Mouse (Mus musculus) olfactory bulb, adult 2 months (tissue): ENCODE data around the gene Zscan5b. TPM values are rescaled to one million over a fixed set of nuclear protein-coding genes. Genes with fewer than 3 reads are reported as not detected.
"Not testable (repeated sequence)": the region's sequence is repeated elsewhere in the genome, so short reads cannot be mapped to it uniquely, and the experiment has no call there.

Source experiments
- H3K27ac ChIP-seq: fragments of 200-500 bp; 2 replicates; pipeline ENCODE4 v1.5.1; 2012; ENCODE audit warnings: low read depth, low read length; ENCODE audit not compliant: insufficient read depth
- H3K4me1 ChIP-seq: fragments of 200-500 bp; 2 replicates; pipeline ENCODE4 v1.6.1; 2012; ENCODE audit warnings: low read length; ENCODE audit not compliant: control insufficient read depth, insufficient read depth
- H3K4me3 ChIP-seq: fragments of 200-500 bp; 2 replicates; pipeline ENCODE4 v1.5.1; 2012; ENCODE audit warnings: mild to moderate bottlenecking, low read depth, low read length, moderate library complexity; ENCODE audit not compliant: insufficient read depth
- CTCF ChIP-seq: fragments of 200-500 bp; IDR thresholded peaks from 2 replicates; pipeline ENCODE4 v1.5.1; 2012; ENCODE audit warnings: low read depth, mild to moderate bottlenecking, low read length, moderate library complexity; ENCODE audit not compliant: insufficient read depth
- POLR2A ChIP-seq: fragments of 200-500 bp; IDR thresholded peaks from 2 replicates; pipeline ENCODE4 v1.6.1; 2012; ENCODE audit warnings: mild to moderate bottlenecking, low read depth, low read length, moderate library complexity; ENCODE audit not compliant: insufficient read depth
- WGBS: fragments of 180-500 bp; shearing (Covaris S2); methylation state at CpG from one replicate; pipeline ENCODE4 v1.1.7; 2018; 5-methylcytosine and 5-hydroxymethylcytosine counted together
- polyA plus RNA-seq: library from polyadenylated mRNA; stranded (reverse); fragments of >200 nt; gene quantifications from 2 replicates; pipeline ENCODE4 v1.2.4, GENCODE M21; 2012; ENCODE audit warnings: low replicate concordance; ENCODE audit not compliant: missing spikeins, insufficient read depth, insufficient read length

Zscan5b gene
- polyA plus RNA-seq, 1 experiment = not detected

DNA sequence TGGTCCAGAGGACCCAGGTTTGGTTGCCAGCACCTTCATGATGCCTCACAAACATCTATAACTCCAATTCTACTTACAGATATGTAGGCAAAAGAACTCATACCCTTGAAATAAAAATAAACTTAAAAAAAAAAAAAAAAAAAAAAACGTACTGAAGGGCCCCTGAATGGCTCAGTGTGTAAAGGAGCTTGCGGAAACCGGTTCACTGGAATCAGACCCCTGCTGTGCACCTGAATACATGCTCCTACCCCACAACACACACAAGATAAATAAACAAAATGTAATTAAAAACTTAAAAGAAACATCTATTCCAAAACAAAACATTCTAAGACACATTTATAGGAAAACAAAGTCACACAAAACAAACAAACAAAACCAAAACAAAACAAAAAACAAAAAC is 1.9 kb upstream of the Zscan5b start:
- TF ChIP-seq POLR2A (no peak), CTCF (no peak)
- H3K27ac ChIP-seq = no peak overlapping the region
- H3K4me3 ChIP-seq = no peak overlapping the region
- no peaks in the 10 kb centered on the region for H3K4me1 ChIP-seq
- WGBS = 41% methylated on average over 3 of the region's 3 CpGs

DNA sequence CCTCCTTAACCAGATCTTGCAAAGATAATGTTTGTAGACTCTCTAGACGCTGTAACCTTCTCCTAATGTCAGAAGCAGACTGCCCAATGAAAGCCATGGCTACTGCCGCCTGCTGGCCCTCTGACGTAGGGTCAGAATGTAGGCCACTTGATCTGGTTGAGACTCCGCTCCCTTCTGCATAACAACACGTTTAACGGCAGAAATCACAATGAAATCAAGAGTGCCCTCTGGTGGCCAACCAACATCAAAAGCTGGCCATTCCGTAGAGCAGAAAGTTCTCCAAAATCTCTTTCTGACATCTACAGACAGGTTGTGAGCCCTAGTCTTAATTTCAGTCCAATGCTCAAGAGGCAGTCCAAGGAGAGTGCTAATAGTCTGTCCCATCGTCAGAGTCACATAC is 6.4 kb downstream of the Zscan5b start:
- H3K4me3 ChIP-seq, H3K4me1 ChIP-seq, H3K27ac ChIP-seq: not testable (repeated sequence)
- WGBS = 49% methylated on average over 8 of the region's 8 CpGs

DNA sequence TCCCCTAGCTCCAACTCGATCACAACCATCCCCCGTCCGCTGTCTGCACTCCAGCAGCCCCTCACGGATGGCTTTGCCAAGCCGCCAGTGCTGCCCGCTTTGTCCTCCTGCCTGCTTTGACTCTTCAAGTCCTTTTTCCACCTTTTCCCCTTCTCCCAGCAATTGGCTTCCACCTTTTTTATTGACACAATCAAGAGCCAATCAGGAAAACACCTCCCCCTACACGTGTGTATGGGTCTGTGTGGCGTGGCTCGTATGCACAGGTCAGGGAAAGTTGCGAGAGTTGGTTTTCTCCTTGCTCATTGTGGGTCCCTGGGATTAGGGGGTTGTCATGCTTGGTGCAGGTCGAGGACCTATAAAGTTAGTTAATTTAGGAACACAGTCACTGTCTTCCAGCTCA is 17.7 kb downstream of the Zscan5b start:
- TF ChIP-seq CTCF = no peak

DNA sequence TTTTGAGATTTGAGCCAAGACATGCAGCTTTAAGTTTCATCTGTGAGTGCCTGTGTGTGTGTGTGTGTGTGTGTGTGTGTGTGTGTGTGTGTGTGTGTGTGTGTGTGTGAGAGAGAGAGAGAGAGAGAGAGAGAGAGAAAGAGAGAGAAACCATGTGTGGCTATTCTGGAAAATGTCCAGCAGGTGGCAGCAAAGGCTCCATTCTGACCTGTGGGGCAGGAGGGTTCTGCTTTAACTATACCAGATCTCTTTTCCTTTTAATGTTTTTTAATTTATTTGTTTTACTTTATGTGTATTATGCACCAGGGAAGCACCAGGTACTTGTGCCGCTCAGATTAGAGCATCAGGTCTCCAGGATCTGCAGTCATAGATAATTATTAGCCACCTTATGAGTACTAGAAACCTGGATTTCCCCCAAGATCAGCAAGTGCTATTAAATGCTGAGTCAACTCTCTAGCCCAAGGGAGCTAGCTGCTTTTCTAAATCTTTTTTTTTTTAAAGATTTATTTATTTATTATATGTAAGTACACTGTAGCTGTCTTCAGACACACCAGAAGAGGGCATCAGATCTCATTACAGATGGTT is 18.9 kb downstream of the Zscan5b start:
- WGBS = 13% methylated on average over 1 of the region's 1 CpGs
- H3K27ac ChIP-seq, H3K4me1 ChIP-seq, H3K4me3 ChIP-seq: not testable (repeated sequence)

More for the DNA sequence above, 17.7 kb downstream of the Zscan5b start:
- 52% methylated on average over 11 of the region's 11 CpGs for WGBS
- Histone ChIP-seq H3K4me3 (no peak overlapping the region), H3K27ac (no peak overlapping the region), H3K4me1 (no peaks in the 10 kb centered on the region)

DNA sequence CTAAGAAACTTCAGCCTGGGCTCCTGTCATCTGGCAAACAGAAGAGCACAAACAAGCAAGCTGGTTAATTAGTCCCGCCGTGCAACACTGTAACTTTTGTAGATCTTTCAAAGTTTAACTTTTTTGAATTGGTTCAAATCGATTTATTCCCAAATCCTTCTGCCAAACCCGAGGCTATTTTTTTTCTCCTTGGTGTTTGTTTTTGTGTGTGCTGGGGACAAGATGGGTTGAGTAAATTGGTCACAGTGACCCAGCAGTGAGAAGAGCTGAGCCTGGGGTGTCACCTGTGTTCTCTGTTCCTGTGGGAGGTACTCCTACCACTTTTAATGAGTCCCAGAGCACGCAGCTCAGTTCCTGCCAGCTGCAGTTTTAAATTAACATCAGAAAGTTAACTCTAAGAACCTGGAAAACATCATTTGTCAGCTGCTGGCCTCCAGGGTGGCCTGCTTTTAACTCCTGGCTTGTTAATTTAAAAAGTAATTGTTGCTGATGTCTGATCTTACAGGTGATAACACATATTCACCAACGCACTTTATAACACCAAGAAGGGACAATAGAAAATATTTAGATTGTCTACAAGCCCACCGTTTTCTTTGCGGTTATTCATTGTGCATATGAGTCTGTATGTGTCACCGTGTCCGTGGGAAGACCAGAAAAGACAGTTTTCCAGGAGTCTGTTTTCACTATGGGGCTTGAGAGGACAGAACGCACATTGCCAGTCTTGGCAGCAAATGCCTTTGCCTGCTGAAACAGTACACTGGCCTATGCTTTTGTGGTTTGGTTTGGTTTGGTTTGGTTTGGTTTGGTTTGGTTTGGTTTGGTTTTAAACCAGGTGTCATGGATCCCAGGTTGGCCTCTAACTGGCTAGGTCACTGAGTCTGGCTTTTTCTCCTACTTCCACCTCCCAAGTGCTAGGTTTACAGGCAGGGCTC is 22.5 kb downstream of the Zscan5b start:
- H3K4me3 ChIP-seq = no peak overlapping the region
- H3K27ac ChIP-seq = no peak overlapping the region
- no peaks in the 10 kb centered on the region for H3K4me1 ChIP-seq
- WGBS = 56% methylated on average over 11 of the region's 11 CpGs
- TF ChIP-seq CTCF = no peak
- TF ChIP-seq POLR2A = no peak

DNA sequence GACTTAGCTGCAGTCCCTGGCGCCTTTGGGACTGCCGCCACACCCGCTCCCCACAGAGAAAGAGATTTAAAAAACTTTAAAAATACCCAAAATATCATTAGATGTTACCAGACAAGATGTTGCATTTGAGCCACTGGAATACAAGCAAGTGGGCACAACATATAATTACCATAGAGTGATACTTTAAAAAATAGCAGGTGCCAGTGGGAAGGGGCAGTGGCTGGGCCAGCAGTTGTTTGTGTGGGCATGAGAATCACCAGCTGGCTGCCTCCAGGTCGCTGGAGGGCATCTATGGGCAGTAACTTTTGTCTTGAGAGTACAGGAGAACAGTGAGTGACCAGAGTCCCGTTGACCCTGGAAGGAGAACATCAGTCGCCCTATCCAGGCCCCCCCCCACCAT is 30.3 kb downstream of the Zscan5b start, which contains the start of gene Epp13:
TSS of gene Epp13 (plus strand) at position 301 of the 400 bp plus-strand sequence.
- Histone ChIP-seq H3K27ac (no peak within 1 kb of the TSS), H3K4me3 (no peak within 1 kb of the TSS), H3K4me1 (no peaks in the 10 kb centered on the region)
- no peak for TF ChIP-seq CTCF
- TF ChIP-seq POLR2A = no peak
- WGBS = 80% methylated on average over 6 of the region's 6 CpGs

DNA sequence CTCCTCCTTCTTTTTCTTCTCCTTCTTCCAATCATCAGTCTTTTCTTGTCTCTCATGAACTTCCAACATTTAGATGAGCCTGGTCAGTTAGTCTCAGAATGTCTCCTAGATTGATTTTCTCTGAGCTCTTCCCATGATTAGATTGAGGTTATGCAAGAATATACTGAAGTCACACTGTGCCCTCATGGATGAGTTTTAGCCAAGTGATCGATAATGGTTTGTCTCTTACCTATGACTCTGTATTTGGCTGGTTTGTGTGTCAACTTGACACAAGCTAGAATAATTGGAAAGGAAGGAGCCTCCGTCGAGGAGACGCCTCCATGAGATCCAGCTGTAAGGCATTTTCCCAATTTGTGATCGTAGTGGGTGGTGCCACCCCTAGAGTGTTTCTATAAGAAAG is 32.4 kb downstream of the Zscan5b start:
- Histone ChIP-seq H3K4me3 (no peak overlapping the region), H3K27ac (no peak overlapping the region), H3K4me1 (no peaks in the 10 kb centered on the region)
- TF ChIP-seq POLR2A (no peak), CTCF (no peak)
- WGBS = 88% methylated on average over 5 of the region's 5 CpGs

DNA sequence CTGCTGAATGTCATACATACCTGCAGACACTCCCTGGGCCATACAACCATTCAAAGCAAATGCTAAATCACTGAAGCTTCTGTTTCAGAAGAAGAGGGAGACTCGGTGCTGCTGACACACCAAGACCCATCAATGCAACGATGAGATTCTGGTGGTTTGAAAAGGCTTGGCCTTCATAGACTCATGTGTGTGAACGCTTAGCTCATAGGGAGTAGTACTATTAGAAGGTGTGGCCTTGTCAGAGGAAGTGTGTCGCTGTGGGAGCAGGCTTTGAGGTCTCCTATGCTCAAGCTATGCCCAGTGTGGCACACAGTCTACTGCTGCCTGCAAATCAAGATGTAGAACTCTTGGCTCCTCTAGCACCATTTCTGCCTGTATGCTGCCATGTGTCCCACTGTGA is 35.3 kb downstream of the Zscan5b start:
- H3K4me1 ChIP-seq = no peaks in the 10 kb centered on the region
- WGBS = 86% methylated on average over 4 of the region's 4 CpGs
- no peak overlapping the region for H3K27ac ChIP-seq
- TF ChIP-seq POLR2A = no peak
- TF ChIP-seq CTCF = no peak
- no peak overlapping the region for H3K4me3 ChIP-seq

DNA sequence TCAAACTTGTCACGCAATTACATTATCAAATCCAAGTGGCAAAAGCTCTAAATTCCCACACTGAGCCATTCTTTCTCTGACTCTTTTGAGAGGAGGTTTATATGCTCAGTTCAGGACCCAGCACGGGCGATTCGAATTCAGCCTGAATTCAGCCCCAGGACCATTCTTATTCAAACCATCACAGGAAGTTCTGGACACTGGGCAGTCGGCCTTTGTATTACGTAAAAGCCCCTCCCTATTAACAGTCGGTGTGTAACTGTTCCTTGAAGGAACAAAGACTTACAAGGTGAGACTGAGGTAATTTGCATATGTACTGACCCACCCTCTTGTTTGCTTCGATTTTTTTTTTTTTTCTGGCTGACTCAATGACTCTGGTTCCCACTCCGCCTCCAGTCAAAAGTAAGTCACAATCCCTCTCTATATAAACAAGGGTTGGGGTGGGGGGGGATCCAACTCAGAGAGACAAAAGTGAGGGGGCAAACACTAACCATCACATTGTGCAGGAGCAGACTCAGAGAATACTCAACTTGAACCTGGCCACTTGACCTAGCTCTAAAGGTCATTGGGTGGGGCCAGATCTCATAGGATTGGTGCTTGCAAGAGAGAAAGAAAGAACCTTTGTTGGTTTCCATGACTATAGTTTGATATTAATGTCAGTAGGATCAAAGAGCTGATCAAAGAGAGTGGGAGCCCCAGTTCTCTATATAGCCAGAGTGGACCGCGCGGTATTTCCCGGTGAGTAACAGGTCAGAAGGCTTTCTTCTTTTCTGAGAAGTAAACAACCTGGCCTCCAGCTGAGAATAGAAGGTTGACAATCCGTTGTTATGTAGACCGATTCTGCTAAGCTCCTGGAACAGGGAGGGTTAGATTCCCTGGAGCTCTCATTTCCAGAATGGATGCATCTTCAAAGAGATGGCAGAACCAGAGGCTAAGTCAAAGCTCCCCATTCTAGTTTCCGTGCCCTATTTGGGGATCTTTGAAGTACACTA is 36.4 kb downstream of the Zscan5b start:
- Histone ChIP-seq H3K27ac (no peak overlapping the region), H3K4me3 (no peak overlapping the region), H3K4me1 (no peaks in the 10 kb centered on the region)
- TF ChIP-seq CTCF = no peak
- no peak for TF ChIP-seq POLR2A
- 32% methylated on average over 16 of the region's 16 CpGs for WGBS

DNA sequence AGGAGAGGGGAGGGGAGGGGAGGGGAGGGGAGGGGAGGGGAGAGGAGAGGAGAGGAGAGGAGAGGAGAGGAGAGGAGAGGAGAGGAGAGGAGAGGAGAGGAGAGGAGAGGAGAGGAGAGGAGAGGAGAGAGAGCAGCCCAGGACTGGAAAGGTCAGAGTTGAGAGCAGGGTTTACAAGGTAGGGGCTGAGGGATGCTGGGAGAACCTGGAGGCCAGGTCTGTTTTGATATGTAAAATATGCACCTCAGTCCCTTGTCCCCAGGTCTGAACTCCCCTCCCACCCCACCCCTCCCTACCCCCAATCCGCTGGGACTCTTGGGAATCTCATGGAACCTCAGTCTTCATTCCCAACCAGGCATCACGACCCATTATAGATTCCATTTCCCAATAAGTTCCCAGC is 37.9 kb downstream of the Zscan5b start:
- H3K27ac ChIP-seq, H3K4me3 ChIP-seq, H3K4me1 ChIP-seq: not testable (repeated sequence)
- 45% methylated on average over 2 of the region's 2 CpGs for WGBS
